Mouse (Mus musculus) cerebellum, postnatal 4 days (tissue): ENCODE data around the gene Pi16.

Source experiments
- DNase-seq, 2 experiments: peaks; one replicate each; pipeline ENCODE4 v3.0.0; 2022; ENCODE audit warnings: low spot score in 2 of 2, mixed read lengths in 1 of 2

Gene Pi16

DNA sequence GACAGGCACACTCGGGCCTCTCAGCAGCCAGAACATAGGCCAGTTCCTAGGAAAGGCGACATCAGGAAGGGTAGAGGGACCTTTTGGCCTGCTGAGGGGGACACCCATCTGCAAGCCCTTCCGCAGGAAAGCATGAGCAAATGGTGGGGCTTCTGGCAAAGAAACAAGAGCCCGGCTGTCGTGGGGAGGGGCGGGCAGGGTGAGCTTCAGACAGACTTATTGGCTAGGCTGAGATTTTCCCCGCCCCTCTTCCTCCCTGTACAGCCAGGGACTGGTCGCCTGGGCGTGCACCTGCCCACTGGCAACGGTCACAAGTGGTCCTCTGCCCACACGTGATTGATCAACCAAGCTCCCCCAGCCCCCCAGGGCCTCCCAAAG is 39.0 kb downstream of the Pi16 start:
- peak; percentile 65 to 85 for DNase-seq

DNA sequence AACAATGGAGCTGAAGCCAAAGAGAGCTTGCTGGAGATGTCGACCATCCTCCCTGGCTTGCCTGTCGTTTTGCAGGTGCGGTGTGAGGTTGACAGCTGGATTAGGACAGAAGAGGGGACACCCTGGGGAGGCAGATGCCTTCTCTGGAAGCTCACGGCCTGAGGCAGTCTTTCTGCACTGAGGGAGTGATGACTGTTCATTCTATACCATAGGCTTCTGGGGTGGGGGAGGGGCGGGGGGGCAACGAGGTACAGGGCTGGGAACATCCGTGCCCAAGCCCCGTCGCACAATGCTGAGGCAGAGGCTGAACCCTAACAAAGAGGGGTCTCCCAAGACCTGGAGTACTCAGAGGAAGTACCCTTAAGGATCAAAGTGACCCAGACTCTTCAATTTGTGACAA is 39.4 kb downstream of the Pi16 start:
- DNase-seq: no peak

DNA sequence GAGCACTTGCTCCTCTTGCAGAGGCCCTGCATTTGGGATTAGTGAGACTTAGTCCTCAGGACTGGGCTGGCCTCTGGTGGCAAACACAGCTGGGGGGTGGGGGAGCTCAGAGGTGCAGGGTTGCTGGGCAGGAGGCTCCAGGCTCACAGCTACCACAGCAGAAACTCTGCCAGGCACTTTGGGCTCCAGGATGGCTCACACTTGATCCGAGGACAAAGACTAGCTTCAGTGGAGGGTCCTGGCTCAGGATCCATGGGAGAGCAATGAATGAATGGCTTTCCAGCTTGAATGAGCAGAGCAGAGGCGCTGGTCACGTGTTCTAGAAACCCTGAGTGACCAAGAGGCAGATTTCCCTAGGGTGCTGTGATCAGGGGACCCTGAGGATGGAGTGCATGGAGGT is 41.4 kb downstream of the Pi16 start:
- no peak for DNase-seq

DNA sequence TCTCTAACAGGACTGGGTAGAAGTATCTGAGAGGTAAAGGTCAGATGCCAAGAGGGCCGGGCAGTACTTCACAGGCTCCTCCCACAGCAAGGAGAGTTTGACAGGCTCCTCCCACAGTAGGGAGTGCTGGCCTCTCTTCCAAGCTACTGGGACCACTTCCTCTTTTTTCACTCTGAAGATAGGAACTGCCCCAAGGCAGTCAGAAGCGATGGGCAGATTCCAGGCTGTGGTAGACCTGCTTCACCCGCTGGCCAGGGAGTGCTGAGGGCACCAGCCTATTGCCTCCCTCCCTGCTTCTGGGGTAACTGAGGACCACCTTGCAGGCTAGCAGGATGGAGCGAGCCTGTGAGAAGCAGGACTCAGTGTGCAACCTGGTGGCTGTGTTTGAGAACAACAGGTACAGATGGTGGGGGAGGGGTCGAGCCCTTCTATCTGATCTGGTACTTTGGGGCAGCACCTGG is 43.3 kb downstream of the Pi16 start, which contains the start of gene Fgd2:
Gene Fgd2, plus strand, starts transcription at position 154 of the 461 bp plus-strand sequence.
- DNase-seq: no peak

DNA sequence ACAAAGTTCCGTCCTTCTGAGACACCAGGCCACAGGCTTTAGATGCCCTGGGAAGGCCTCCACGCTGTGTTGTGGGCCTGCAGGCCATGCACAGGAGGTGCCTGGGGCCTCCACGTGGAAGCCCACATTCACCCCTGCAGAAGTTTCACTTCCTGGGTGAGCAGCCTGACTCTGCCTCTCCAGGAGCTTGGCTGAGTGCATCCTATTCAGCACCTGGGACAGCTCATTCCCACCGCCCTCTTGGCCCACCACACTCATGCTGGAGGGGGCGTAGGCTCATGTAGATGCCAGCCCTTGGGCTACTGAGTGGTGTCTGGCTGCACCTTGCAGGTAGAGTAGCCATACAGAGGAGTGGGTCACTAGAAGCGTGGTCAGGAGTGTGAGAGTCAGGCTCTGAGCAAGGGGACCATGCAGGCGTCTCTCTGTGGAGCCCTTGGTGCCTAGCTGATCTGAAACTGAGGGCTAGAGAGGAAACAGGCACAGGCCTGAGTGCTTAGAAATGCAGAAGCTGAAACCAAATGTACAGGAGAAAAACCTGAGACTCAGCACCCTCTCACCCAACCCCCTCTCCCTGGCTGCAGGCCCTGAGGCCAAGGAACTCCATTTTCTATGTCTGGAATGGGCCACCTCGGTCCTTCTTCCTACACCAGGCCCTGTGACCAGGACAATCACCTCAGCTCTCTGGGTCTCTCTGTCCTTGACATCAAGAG is 44.7 kb downstream of the Pi16 start:
- no peak for DNase-seq

DNA sequence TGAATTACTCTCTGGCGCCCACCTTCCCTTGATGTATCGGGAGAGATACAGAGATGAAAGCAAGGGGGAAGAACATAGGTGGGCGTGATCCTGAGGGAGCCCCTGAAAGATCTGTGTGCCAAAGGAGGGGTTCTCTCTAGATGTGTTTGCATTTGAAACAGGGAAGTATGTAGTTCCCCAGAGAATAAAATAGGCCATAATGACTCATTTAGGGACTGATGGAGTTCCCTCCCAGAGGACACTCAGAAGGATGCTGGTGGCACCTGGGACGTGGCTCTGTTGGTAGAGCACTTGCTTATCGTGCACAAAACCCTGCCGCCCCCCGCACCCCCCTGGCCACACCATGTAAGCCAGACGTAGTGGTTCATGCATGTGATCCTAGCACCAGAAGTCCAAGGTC is 45.6 kb downstream of the Pi16 start:
- DNase-seq: no peak

DNA sequence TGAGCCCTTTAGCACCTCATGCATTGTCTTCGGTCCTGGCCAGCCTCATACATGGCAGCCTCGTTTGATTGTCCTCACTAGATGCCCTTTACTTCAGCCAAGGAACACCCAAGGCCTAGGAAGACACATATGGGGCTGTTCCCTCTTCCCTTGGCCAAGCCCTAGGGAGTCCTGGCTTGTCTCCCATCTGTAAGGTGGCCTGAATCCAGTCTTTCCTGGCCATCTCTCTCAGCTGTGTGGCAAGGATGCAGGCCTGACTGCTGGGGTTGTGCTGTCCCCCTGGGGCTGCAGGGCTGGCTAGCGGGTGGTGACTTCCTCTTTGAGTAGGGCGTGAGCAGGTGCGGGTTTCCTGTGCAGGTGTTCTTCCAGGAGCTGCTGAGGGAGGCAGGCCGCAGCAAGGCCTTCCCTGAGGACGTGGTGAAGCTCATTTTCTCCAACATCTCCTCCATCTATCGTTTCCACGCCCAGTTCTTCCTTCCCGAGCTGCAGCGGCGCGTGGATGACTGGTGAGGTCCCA is 47.7 kb downstream of the Pi16 start:
- DNase-seq: no peak

DNA sequence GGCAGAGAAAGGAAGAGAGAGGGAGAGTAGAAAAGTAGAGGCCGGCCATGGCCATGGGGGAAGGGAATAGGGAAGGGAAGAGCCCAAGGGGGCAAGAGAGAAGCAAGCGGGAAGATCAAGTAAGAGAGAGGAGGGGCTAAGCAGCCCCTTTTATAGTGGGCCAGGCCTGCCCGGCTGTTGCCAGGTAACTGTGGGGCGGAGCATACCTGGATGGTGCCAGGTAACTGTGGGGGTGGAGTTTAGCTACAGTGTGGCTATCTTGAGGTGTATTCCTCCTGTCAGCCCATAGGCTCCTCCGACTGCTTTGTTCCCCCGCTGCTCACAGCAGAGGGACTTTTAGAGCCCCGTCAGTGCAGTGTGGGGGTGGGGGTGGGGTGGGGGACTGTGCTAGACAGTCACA is 51.2 kb downstream of the Pi16 start:
- DNase-seq: no peak

DNA sequence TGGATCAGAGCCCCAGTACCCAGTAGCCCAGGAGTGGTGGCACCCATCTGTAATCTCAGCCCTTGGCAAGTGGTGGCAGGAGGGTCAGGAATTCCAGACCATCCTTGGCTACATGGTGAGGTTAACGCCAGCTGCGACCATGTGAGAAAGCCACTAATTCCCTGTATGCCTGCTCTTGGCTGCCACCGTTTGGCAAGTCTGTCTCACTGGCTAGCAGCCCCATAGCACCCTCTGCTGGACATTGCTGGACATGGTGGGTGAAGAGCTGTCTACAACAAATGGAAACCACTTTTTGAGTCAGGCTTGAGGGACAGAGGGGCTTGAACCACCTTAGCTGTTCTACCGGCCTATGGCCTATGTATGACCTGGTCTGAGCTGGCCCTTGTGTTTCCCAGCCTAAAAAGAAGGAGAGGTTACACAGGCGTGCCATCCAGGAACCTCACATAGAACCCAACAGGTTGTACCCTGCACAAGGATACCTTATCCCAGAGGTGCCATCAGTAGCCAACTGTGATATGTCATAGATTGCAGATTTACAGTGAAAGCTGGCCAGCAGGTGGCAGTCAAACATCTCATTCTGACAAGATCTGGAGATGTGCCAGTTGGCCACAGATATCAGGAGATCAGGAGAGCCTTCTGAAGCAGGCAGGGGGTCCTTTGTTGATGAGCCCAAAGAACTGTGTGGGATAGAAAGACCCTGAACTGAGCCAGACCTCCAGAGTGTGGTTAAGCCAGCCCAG is 53.7 kb downstream of the Pi16 start:
- peak; percentile 94 to 97 for DNase-seq

DNA sequence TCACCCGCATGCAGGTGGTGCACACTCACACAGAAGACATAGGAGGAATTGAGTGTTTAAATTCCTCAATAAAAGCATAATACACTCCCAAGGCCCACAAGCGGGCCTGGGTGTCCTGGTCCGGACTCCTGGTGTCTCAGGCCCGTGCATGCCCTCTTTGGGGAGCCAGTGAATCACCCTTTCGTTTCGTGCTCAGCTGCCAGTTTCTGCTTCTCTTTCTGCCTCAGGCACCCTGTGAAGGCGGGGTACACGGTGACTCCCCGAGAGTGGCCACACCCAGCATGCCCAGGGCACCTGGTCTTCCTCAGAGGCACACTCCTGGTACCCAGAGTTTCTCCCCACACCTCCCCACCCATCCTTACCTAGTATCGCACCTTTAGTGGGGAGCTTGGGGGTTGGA is 58.4 kb downstream of the Pi16 start:
- DNase-seq: no peak

DNA sequence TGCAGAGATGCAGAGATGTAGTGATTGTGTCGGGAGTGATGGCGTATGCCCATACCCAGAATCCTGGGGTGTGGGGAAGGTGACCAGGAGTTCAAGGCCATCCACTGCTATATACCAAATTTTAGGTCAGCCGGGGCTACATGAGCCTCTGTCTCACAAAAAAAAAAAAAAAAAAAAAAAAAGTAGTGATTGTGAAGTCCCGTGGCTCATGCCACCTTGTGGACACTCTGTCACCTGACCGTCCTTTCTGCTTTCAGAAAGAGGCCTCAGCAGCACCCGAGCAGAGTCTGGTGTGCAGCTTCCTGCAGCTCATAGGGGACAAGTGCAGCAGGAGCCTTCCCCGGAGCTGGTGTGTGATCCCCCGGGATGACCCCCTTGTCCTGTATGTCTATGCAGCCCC is 60.6 kb downstream of the Pi16 start:
- no peak for DNase-seq
